Mouse (Mus musculus) forebrain, embryonic 10.5 days (tissue): Measurements from ENCODE around the gene Klhl12. TPM values are rescaled to one million over a fixed set of nuclear protein-coding genes. Genes with fewer than 3 reads are reported as not detected.

Source experiments
- DNase-seq: peaks from one replicate; pipeline ENCODE4 v3.0.0-alpha.2; 2017; ENCODE audit warnings: low spot score; ENCODE audit errors: extremely low spot score
- H3K27ac ChIP-seq: fragments of 300-500 bp; sonication (generic); 2 replicates; pipeline ENCODE4 v1.5.1; 2016; ENCODE audit warnings: mild to moderate bottlenecking
- H3K27me3 ChIP-seq: fragments of 300-500 bp; sonication (generic); 2 replicates; pipeline ENCODE4 v1.6.1; 2016; ENCODE audit warnings: mild to moderate bottlenecking; ENCODE audit not compliant: poor library complexity, severe bottlenecking
- H3K36me3 ChIP-seq: fragments of 300-500 bp; sonication (generic); replicated peaks from 2 replicates; pipeline ENCODE4 v1.6.1; 2016; ENCODE audit warnings: mild to moderate bottlenecking, moderate library complexity
- H3K4me1 ChIP-seq: fragments of 300-500 bp; sonication (generic); 2 replicates; pipeline ENCODE4 v1.6.1; 2016
- H3K4me3 ChIP-seq: fragments of 300-500 bp; sonication (generic); 2 replicates; pipeline ENCODE4 v1.5.1; 2016; ENCODE audit warnings: mild to moderate bottlenecking, moderate library complexity
- H3K9me3 ChIP-seq: fragments of 300-500 bp; sonication (generic); 2 replicates; pipeline ENCODE4 v1.6.1; 2016; ENCODE audit warnings: mild to moderate bottlenecking, moderate library complexity
- WGBS: fragments of 180-500 bp; shearing (Covaris S2); methylation state at CpG from one replicate; pipeline ENCODE4 v1.1.7; 2016; 5-methylcytosine and 5-hydroxymethylcytosine counted together
- polyA plus RNA-seq: library from polyadenylated mRNA; unstranded; fragments of >200 nt; fragmentation: Nextera tagmentation; extraction: Ambion mirVana; gene quantifications from 2 replicates; pipeline ENCODE4 v1.2.1, GENCODE M21; 2016

Gene Klhl12
- polyA plus RNA-seq, 1 experiment from 2014 or later = 39.5 TPM

DNA sequence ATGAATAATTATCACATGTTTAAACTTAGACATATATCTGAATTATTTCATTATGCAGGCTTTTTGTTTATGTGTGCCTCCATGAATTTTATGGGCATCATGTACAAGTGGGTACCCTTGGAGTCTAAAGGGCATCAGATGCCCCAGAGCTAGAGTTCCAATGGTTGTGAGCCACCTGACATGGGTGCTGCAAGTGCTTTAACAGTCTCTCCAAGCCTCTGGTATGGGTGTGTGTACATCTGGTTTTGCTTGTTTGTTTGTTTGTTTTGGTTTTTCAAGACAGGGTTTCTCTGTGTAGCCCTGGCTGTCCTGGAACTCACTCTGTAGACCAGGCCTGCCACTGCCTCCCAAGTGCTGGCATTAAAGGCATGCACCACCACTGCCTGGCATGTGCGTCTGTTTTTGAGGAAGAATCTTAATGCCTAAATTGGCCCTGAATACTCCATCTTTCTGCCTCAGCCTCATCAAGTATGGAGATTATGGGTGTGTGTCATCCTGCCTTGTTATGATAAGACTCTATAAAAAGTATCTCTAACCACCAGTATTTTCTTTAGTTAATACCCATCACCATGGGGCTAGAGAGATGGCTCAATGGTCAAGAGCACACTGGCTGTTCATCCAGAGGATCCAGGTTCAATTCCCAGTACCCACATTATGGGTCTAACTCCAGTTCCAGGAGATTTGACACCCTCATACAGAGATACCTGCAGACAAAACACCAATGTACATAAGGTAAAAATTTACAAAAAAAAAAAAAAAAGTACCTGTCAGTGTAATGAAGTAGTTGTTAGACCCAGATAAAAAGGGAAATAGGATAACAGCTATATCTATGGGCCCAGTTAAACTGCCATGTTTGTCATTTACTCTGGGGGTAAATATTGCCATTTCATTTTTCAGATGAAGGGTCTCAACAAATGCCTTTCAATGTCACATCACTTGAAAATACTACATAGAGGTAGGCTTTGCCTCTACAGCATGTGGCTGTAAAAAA lies 5.3 kb downstream of the Klhl12 start:
- WGBS = 100% methylated on average over 1 of the region's 1 CpGs
- Histone ChIP-seq H3K27me3 (no peaks in the 10 kb centered on the region), H3K36me3 (peaks cover 70% of the 10 kb centered on the region), H3K4me1 (peaks cover 9% of the 10 kb centered on the region), H3K4me3 (no peak overlapping the region), H3K9me3 (no peaks in the 10 kb centered on the region), H3K27ac (no peak overlapping the region)
- DNase-seq = no peak

DNA sequence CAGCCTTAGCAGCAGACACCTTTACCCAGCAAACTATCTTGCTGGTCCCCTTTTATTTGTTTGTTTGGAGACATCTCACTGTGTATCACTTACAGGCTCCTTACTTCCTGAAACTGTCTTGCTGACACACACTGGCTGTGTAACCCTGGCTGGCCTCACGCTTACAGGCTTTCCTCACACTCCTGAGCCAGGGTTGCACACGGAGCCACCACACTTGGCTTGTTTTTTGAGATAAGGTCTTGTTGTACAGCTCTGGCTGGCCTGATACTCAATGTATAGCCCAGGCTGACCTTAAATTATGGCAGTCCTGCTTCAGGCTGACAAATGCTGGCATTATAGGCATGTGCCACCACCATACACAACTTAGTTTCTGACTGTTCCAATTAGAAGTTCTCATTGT lies 29.3 kb downstream of the Klhl12 start:
- Histone ChIP-seq H3K4me3 (no peak overlapping the region), H3K27me3 (no peaks in the 10 kb centered on the region), H3K9me3 (no peaks in the 10 kb centered on the region), H3K36me3 (peaks cover 67% of the 10 kb centered on the region), H3K4me1 (no peaks in the 10 kb centered on the region), H3K27ac (no peak overlapping the region)
- DNase-seq = no peak
- 91% methylated on average over 2 of the region's 2 CpGs for WGBS

- Histone ChIP-seq H3K4me1 (peaks cover 19% of the 10 kb centered on the region), H3K9me3 (no peaks in the 10 kb centered on the region), H3K27me3 (no peaks in the 10 kb centered on the region), H3K27ac (no peak overlapping the region), H3K36me3 (peaks cover 48% of the 10 kb centered on the region), H3K4me3 (no peak overlapping the region)
- WGBS = 96% methylated on average over 6 of the region's 6 CpGs
- no peak for DNase-seq
These were observed 35.8 kb downstream of the Klhl12 start for GRCm38 (mm10) chr1:134490903-134491801.

DNA sequence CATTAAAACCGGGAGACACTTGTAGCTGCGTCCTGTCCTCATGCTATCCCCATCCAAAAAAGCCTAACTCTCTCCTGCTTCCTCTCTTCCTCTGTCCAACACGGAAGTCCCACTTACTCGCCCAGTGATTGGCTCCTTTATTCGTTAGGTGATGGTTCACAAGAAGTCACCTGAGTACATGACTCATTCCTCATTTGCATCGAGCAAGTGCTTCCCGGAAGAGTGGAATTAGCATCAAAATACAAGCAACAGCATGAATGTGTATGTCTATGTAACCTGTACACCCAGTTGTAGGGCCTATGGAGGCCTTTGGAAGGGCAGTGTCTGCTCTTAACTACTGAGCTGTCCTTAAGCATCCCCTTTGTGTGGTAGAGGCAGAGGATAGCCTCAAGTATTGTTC lies 36.9 kb downstream of the Klhl12 start:
- DNase-seq = no peak
- Histone ChIP-seq H3K4me3 (no peak overlapping the region), H3K36me3 (peaks cover 46% of the 10 kb centered on the region), H3K9me3 (no peaks in the 10 kb centered on the region), H3K27me3 (no peaks in the 10 kb centered on the region), H3K27ac (no peak overlapping the region), H3K4me1 (peaks cover 20% of the 10 kb centered on the region)
- 82% methylated on average over 7 of the region's 7 CpGs for WGBS

- Histone ChIP-seq H3K27ac (no peak overlapping the region), H3K36me3 (peaks cover 35% of the 10 kb centered on the region), H3K9me3 (no peaks in the 10 kb centered on the region), H3K4me1 (peaks cover 20% of the 10 kb centered on the region), H3K27me3 (no peaks in the 10 kb centered on the region), H3K4me3 (peak overlapping the region; percentile 65; the same call in 1 of the 2 replicates)
- no peak for DNase-seq
- 91% methylated on average over 2 of the region's 2 CpGs for WGBS
These were observed 38.2 kb downstream of the Klhl12 start for GRCm38 (mm10) chr1:134493496-134493895.

- H3K27me3 ChIP-seq = no peaks in the 10 kb centered on the region
- H3K4me1 ChIP-seq = peaks cover 20% of the 10 kb centered on the region
- DNase-seq = no peak
- WGBS = 31% methylated on average over 5 of the region's 5 CpGs
- H3K27ac ChIP-seq = peak overlapping the region; percentile 89
- peak overlapping the region; percentile 65 for H3K4me3 ChIP-seq
- H3K36me3 ChIP-seq = peaks cover 35% of the 10 kb centered on the region
- H3K9me3 ChIP-seq = no peaks in the 10 kb centered on the region
These were observed 38.6 kb downstream of the Klhl12 start for GRCm38 (mm10) chr1:134493956-134494355.

DNA sequence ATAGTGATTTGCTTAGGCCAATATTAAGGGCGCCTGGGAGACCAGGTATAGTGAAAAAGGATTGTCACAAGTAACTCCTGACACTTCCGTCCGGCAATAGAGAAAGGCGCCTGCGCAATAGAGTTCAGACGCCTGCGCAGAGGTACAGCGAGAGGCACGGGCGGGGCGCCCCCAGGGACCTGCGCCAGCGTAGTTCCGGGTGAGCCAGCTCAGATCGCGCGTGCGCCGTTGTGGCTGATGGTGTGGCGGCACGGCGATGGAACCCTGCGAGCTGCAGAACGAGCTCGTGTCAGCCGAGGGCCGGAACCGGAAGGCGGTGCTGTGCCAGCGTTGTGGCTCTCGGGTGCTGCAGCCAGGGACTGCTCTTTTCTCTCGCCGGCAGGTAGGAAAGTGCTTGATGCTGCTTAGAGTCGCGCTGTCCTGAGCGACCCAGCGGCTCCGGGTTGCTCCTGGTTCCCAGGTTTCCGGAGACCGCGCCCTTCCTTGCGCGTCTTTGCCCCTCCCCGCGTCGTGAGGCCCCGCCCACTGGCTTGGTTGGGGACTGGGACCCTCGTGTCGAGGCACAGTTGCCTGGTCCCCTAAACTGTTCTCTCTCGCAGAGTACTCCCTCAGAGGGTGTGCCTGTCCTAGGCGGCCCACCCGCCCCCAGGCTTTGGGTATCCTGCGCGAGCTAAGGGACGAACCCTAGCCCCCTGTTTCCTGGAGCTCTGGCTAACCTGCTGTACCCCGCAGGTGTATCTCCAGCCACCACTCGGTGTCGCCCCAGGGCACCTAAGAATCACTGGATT lies 39.3 kb downstream of the Klhl12 start, which contains the start of gene Rabif:
TSS of gene Rabif (plus strand) at position 221 of the 788 bp plus-strand sequence.
- peak within 1 kb of the TSS; percentile 65 for H3K4me3 ChIP-seq
- H3K36me3 ChIP-seq = peaks cover 28% of the 10 kb centered on the region
- DNase-seq = peak; percentile 97
- no peaks in the 10 kb centered on the region for H3K27me3 ChIP-seq
- H3K27ac ChIP-seq = peak within 1 kb of the TSS; percentile 89
- WGBS = under 1% methylated on average over 58 of the region's 58 CpGs
- H3K9me3 ChIP-seq = no peaks in the 10 kb centered on the region
- peaks cover 20% of the 10 kb centered on the region for H3K4me1 ChIP-seq

DNA sequence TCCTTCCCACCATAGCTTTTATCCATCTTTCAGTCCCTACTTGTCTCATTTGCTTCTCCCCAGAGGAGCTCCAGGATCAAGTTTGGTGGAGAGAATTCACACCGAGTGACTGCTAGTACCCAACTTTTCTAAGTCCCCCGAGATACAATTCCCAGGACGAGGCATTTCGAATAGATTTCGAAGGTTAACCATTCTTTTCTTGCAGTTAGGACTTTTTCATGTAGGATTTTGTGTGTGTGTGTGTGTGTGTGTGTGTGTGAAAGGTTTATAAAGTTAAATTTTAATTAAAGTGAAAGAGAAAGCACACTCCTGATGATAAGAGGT lies 39.8 kb downstream of the Klhl12 start:
- Histone ChIP-seq H3K9me3 (no peaks in the 10 kb centered on the region), H3K27ac (peak overlapping the region; percentile 89)
- 28% methylated on average over 5 of the region's 5 CpGs for WGBS

GRCm38 (mm10) chr1:134495991-134496390 lies 40.7 kb downstream of the Klhl12 start:
- H3K27ac ChIP-seq = no peak overlapping the region
- peaks cover 17% of the 10 kb centered on the region for H3K36me3 ChIP-seq
- H3K27me3 ChIP-seq = no peaks in the 10 kb centered on the region
- WGBS = 92% methylated on average over 10 of the region's 10 CpGs
- H3K4me3 ChIP-seq = peak overlapping the region; percentile 65; the same call in 1 of the 2 replicates
- no peaks in the 10 kb centered on the region for H3K9me3 ChIP-seq
- no peak for DNase-seq
- H3K4me1 ChIP-seq = peaks cover 20% of the 10 kb centered on the region

More for the DNA sequence above, 39.8 kb downstream of the Klhl12 start:
- Histone ChIP-seq H3K4me1 (peaks cover 20% of the 10 kb centered on the region), H3K4me3 (peak overlapping the region; percentile 65), H3K36me3 (peaks cover 22% of the 10 kb centered on the region), H3K27me3 (no peaks in the 10 kb centered on the region)
- DNase-seq = no peak

- no peak overlapping the region for H3K4me3 ChIP-seq
- no peak for DNase-seq
- 81% methylated on average over 1 of the region's 1 CpGs for WGBS
- H3K27me3 ChIP-seq = no peaks in the 10 kb centered on the region
- H3K9me3 ChIP-seq = no peaks in the 10 kb centered on the region
- no peak overlapping the region for H3K27ac ChIP-seq
- peaks cover 49% of the 10 kb centered on the region for H3K36me3 ChIP-seq
- H3K4me1 ChIP-seq = peaks cover 4% of the 10 kb centered on the region
These were observed 45.6 kb downstream of the Klhl12 start for GRCm38 (mm10) chr1:134500916-134501315.

GRCm38 (mm10) chr1:134506201-134506600 lies 50.9 kb downstream of the Klhl12 start:
- 95% methylated on average over 8 of the region's 8 CpGs for WGBS
- H3K27ac ChIP-seq = no peak overlapping the region
- peaks cover 5% of the 10 kb centered on the region; the same call in 1 of the 2 replicates for H3K27me3 ChIP-seq
- DNase-seq = no peak
- no peak overlapping the region for H3K4me3 ChIP-seq
- no peaks in the 10 kb centered on the region for H3K9me3 ChIP-seq
- no peaks in the 10 kb centered on the region for H3K4me1 ChIP-seq
- H3K36me3 ChIP-seq = peaks cover 65% of the 10 kb centered on the region

DNA sequence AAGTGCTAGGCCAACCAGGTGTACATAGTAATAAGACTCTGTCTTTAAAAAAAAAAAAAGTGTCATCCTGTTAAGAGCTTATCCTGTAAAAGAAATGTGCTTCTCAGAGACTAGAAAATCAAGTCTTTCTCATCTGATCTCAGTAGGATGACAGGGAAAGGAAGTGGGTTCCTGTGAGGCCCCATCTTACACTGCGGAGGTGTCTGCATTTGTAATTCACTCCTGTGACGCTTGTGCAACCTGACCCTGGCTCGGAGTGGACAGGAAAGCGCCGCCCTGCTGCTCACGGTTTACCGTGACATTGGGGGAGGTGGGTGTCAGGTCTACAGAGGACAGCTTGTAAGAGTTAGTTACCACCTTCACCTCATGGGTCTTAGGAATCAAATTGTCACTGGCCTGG lies 54.7 kb downstream of the Klhl12 start:
- Histone ChIP-seq H3K9me3 (no peaks in the 10 kb centered on the region), H3K36me3 (peaks cover 39% of the 10 kb centered on the region), H3K27ac (no peak overlapping the region), H3K27me3 (peaks cover 43% of the 10 kb centered on the region), H3K4me3 (no peak overlapping the region), H3K4me1 (peaks cover 17% of the 10 kb centered on the region)
- 54% methylated on average over 7 of the region's 7 CpGs for WGBS
- no peak for DNase-seq
